Mouse (Mus musculus): Measurements from ENCODE around the gene Auts2. TPM values are rescaled to one million over a fixed set of nuclear protein-coding genes. Genes with fewer than 3 reads are reported as not detected.

Gene Auts2
- total RNA-seq, 2 experiments from 2014 or later, result 43.4 to 57.3 TPM

DNA sequence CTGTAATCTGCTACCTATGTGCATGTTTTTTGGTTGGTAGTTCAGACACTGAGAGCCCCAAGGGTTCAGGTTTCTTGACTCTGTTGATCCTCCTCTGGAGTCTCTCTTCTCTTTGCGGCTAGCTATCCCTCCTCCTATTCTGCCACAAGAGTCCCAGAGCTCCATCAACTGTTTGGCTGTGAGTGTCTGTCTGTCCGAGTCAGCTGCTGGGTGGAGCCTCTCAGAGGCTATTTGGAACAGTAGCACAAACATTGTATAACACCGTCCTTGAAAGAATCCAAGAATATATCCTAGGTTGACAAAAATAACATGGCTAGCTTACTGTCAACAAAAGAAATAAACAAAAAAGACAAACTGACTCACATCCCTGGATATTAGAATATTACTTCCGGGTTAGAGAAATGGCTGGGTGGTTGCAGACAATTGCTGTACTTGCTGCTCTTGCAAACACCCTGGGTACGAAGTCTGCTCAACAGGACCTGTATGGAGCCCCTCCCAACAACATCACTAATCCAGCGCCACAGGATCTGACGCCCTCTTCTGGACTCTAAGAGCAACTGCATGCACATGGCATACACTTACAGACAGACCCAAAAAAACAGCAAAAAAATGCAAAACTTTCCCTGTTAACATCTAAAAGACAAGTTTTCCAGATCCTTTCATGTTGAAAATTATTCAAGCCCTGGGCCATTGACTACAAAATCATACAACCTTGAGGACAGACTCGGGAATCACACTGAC is 428.4 kb downstream of the Auts2 start:
- DNase-seq (ENCODE audit: low spot score in 2 of 2), result no peak

DNA sequence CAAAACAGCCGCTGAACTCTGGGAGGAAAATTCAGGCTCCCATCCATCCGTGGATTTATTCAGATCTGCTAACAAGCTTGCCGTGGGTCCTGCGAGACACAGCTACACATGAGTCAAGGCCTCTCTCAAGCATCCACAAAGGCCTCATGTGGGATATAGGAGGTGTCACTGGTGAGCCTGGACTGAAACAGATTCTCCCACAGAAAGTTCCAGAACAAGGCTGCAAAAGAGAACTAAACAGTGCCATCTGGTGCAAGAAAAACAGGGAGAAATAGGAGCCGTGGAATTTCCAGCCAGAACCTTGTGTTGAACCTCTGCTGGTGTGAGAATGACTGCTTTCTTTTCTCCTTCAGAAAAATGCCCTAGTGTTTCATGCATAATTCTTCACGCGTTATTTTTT is 429.7 kb downstream of the Auts2 start:
- peak in 1 of 2 experiments; percentile 16 for DNase-seq (ENCODE audit: low spot score in 2 of 2)

- DNase-seq (ENCODE audit: low spot score in 2 of 2), result no peak
These were observed 430.5 kb downstream of the Auts2 start for GRCm38 (mm10) chr5:132112666-132113065.

- DNase-seq (ENCODE audit: low spot score in 2 of 2), result no peak
These were observed 440.7 kb downstream of the Auts2 start for GRCm38 (mm10) chr5:132102426-132102825.

DNA sequence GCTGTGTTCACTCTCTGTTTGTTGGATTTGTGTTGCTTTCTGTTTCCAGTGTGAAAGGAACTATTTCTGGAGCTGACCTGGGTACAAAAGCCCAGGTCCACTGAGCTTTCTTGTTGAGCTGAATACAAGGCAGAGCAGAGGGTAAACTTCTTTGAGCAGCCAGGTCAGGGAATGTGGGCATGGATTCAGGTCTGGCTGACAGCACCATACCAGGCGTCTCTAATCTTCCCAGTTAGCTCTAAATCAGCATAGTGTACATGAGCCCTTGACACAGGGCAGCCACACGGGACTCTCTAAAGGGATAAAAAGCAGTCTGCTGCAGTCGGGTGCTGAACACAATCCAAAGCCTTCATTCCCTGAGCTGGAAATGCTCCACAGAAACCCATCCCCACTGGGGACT is 444.7 kb downstream of the Auts2 start:
- no peak for DNase-seq (ENCODE audit: low spot score in 2 of 2)

DNA sequence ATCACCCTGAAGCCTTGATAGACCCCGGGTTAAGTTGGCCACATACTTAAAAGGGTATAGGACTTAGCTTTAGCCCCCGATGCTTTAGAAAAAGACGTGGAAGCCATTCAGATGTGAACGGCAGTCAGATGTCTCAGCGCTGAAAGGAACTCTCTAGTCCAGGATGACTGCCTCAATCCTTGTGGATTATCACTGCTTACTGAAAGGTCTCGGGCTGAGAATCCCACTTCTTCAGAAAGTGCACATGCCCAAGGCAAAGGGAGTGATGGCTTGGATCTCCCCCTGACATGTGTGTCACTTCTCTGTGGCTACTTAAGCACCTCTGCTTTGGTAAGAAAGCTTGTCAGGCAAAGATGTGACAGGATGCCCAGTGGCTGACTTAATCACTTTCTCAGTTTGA is 450.4 kb downstream of the Auts2 start:
- no peak for DNase-seq (ENCODE audit: low spot score in 2 of 2)

DNA sequence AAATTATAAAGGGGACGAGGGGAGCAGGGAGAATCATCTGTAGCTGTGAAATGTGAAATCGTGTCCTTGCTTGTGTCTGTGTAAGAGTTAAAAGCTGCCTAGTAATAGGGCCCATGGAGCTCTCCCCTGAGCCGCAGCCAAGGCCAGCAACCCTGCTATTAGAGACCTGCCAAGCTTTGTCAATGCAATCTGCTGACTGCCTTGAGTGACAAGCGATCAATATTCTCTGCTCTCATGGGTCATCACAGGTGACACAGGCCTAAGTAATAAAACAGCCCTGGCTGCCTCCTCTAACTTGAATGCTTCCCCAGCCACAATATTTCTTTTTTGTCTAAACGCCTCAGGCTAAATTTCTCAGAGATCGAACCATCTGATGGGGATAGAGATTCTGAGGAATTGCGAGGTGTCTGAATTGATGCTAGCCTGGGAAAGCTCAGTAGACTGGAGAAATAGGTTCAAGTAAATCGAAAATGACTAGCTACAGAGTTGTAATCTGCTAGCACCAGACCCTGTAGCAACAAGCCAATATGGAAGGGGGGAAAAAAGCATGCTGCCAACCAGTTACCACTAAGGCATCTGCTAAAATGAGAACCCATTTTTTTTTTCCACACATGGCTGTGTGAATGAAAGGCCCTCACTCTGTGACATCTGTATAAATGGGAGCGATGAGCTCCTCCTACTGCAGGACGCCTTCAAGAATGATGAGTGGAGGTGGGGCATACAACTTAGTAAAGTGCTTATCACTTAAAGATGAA is 453.5 kb downstream of the Auts2 start:
- no peak for DNase-seq (ENCODE audit: low spot score in 2 of 2)

DNA sequence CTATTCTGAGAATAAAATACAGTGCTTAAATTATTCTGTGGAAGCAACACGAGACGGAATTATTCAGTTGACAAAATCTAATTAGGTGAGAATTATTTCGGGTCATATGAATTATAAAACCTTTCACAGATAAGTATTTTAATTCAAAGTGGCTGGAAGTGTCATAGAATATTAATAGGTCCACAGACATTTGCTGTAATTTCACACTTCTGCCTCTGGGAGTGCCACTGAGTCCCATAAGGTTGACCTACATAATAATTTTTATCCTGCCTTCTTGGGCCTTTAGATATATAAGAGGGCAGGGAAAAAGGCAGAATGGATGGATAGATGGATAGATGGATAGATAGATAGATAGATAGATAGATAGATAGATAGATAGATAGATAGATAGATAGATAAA is 454.6 kb downstream of the Auts2 start:
- no peak for DNase-seq (ENCODE audit: low spot score in 2 of 2)

DNA sequence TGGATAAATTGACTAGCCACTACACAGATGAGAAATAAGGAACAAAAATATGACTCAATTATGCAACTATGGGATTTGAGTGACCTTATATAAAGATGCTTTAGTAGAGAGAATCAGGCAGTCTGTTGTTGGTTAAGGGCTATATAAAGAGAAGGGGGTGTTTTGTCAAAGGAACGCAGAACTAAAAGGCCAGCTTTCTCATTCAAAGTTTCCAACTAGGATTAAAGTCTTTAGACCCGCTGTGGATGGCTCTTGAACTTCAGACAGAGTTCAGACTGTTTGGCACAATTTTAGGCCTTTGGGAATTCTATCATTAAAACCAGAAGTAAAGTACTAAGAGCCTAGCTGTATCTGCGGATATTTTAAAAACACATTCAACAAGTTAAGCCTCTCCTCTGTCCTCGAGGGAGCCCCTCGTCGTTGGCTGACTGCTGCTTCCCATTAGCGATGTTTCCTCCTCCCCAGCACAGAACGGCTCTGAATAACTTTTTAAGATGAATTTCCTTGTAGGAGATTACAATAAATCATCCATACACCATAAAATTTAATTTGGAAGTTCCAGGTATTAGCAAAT is 459.3 kb downstream of the Auts2 start:
- DNase-seq (ENCODE audit: low spot score in 2 of 2), result peak in 1 of 2 experiments; percentile 27

- no peak for DNase-seq (ENCODE audit: low spot score in 2 of 2)
These were observed 467.2 kb downstream of the Auts2 start for GRCm38 (mm10) chr5:132075942-132076341.

DNA sequence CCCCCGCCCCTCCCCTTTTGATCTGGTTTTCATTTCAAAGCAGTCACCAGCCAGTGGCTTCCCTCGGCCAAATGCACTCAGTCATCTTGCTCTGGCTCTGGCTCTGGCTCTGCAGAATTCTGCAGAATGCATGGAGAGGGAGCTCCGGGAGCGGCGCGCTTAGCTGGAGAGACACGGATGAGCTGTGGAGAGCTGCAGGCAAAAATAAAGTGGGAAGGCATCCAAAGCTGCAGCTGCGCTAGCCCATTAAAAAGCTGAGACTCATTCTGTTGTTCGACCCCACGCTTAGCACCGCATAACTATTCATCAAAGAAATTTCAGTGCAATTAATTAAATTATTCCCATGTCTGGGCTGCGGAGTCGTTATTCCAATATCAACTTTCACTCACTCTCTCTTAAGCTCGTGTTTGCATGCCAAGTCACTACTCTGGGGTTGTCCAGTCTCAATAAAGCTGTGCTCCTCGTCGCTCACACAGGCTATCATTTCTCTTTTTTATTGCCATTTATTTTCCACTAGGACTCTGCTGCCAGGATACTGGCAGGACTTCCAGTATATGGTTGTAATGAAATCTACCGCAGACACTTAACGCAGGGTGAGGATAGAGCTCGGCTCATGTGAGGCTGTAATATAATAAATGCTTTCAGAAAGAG is 468.3 kb downstream of the Auts2 start:
- peak; percentile 53 to 83 for DNase-seq (ENCODE audit: low spot score in 2 of 2)

GRCm38 (mm10) chr5:132074360-132074723 is 468.8 kb downstream of the Auts2 start:
- peak; percentile 17 to 60 for DNase-seq (ENCODE audit: low spot score in 2 of 2)

DNA sequence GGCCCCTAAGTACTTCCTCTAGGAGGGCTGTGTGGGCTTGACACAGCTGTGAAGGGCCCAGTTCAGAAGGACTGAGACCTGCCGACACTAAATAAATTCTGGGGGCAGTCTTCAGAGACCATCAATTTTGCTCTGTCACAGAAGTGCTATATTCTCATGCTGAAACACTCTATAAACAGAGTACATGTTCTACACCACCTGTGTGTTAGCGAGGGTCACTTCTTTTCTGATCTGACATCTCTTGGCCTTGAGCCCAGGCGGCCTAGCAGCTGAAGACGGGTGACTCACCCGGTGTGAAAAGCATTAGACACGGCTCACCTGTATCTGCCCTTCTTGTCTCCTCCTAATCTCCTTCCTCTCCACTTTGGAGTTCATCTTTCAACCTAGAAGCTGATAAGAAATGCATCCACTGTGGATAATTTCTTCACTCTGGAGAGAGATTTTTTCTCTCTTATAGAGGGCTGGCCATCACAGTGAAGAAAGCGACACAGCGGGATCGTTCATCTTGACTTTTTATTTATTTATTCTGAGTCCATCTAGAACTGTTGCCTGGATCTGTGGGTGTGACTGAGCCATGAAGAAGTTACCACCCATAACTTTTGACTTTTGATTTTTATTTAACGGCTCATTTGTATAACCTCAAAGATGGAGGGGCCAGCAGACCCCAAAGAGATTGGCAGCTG is 469.3 kb downstream of the Auts2 start:
- peak in 1 of 2 experiments; percentile 17 for DNase-seq (ENCODE audit: low spot score in 2 of 2)

- no peak for DNase-seq (ENCODE audit: low spot score in 2 of 2)
These were observed 470.8 kb downstream of the Auts2 start for GRCm38 (mm10) chr5:132072356-132072755.

- no peak for DNase-seq (ENCODE audit: low spot score in 2 of 2)
These were observed 475.1 kb downstream of the Auts2 start for GRCm38 (mm10) chr5:132067750-132068739.

GRCm38 (mm10) chr5:132060116-132060515 is 483.0 kb downstream of the Auts2 start:
- no peak for DNase-seq (ENCODE audit: low spot score in 2 of 2)

GRCm38 (mm10) chr5:132052637-132053036 is 490.5 kb downstream of the Auts2 start:
- DNase-seq (ENCODE audit: low spot score in 2 of 2), result no peak

GRCm38 (mm10) chr5:132039584-132039983 is 503.6 kb downstream of the Auts2 start:
- DNase-seq (ENCODE audit: low spot score in 2 of 2), result no peak

DNA sequence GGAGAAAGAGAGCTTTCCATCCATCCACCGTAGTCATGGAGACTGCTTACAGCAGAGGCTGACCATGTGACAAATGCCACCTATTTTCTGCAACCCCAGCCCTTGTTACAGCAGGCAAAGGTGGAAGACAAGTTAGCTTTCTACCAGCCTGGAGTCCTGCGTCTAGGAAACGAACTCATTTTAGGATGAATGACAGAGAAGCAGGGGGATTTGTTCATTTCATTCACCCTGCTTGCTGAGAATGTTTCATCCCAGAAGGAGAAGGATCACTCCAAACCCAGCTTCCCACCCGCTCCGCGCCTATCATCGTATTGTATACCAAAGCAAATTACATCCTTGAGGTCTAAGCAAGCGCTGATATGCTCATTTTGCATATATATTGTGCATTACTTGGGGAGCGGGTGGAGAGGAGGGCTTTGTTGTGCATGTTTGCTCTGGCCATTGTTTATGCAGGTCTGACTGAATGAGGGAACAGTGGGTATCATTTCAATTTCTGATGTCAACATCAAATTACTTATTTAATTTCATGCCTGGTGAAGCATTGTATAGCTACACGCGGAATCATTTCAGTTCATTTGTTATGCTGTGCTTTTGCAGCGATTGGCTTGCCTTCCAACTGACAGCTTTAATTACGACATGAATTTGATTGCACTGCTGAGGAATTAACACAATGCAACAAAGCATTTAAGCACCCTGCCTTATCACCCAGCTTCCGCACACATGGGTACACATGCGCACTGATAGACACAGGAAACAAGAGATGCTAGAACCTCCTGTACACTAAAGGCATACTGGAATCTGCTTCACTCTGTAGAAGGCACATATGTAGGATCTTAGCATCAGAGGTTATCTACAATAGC is 509.4 kb downstream of the Auts2 start:
- DNase-seq (ENCODE audit: low spot score in 2 of 2), result no peak
